Mouse (Mus musculus) Patski (cell line): ENCODE measurements at regions not wholly inside any gene's neighbourhood (a gene's known extent, or its start where the extent isn't known, plus 50 kb on each side); places are given as distances from the start of the nearest gene placed in this dataset.

ENCODE experiments used
- ATAC-seq: fragments of 100-300 bp; one replicate; pipeline ENCODE4 v1.8.0; 2021
- CTCF ChIA-PET: fragments of 350-600 bp; sonication (Branson Sonifier 250); formaldehyde crosslinking; loops from one replicate; lab custom pipeline; 2022; ENCODE audit warnings: inconsistent platforms; lab: Charles Lee
- POLR2A ChIA-PET: fragments of 350-600 bp; sonication (Branson Sonifier 250); formaldehyde crosslinking; loops from one replicate; lab custom pipeline; 2022; ENCODE audit warnings: antibody characterized with exemption, inconsistent platforms; lab: Charles Lee
- DNase-seq: peaks from one replicate; pipeline ENCODE4 v3.0.0-alpha.2; 2011; ENCODE audit warnings: low read depth, low spot score
- H3K27me3 ChIP-seq: fragments of 371-371 bp; one replicate; pipeline ENCODE4 v1.5.1; 2021
- CTCF ChIP-seq: fragments of 100-300 bp; IDR thresholded peaks from one replicate; pipeline ENCODE4 v1.5.1; 2021
- in situ Hi-C: fragments of 300-500 bp; cut with MboI; formaldehyde crosslinking; loops from 3 replicates; pipeline ENCODE4 v1.11.1; 2018; ENCODE audit warnings: low pct_unique_long_range_greater_than_20kb, mixed read lengths

DNA sequence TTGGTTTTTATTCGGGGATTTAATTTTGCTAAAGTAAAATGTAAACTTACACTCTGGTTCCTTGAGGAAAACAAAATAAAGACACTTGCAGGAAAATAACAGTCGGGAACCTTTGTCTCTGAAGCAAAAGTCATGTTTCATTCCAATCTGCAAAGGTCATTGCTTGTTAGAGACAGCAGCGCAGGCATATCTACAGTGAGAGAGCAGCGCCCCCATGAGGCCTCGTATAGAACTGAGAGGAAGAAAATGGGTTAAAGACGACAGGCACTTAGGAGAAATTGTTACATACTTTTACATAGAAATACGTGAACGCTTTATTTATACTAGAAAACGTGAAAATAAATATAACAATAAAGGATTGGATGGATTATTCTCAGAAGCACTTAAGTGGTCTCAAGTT lies 93.1 kb upstream of the Fmr1 start:
- POLR2A ChIA-PET, result no interaction called here
- peak; percentile 65 for TF ChIP-seq CTCF
- in situ Hi-C loops, result no loop called here
- H3K27me3 ChIP-seq, result peaks cover 30% of the 10 kb centered on the region
- DNase-seq (no peak), ATAC-seq (no peak)
- CTCF ChIA-PET, result no interaction called here

DNA sequence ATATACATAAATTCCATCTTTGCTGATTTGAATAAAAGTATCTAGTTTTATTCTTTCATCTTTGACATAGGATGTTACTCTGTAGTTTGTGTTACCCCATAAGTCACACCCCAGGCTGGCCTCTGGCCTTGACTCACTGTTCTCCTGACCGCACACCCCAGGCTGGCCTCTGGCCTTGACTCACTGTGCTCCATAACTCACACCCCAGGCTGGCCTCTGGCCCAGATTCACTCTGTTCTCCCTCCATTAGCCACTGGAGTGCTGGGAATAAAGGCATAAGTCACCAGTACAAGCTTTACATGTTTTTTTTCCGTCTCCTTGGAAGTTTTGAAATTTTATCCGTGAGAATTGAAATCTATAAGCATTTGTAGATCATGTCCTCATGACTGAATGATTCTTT lies 56.2 kb upstream of the Fmr1 start:
- TF ChIP-seq CTCF, result no peak
- ChIA-PET CTCF (no interaction called here), POLR2A (no interaction called here)
- peaks cover 20% of the 10 kb centered on the region for H3K27me3 ChIP-seq
- ATAC-seq (no peak), DNase-seq (no peak)
- in situ Hi-C loops, result no loop called here
